Mouse (Mus musculus) inflammation-experienced regulatory T-cells (primary cell): ENCODE data around the gene Mxra7. TPM values are rescaled to one million over a fixed set of nuclear protein-coding genes. Genes with fewer than 3 reads are reported as not detected.

Source experiments
- polyA plus RNA-seq, 2 experiments: library from polyadenylated mRNA; unstranded; fragments of 100-300 nt; shearing (Covaris generic); gene quantifications; one replicate each; pipeline ENCODE4 v1.2.1; 2017

The Mxra7 gene
- 1 to 10 TPM in 1 of 2 experiments, not detected in 1; 1.4 TPM for polyA plus RNA-seq

DNA sequence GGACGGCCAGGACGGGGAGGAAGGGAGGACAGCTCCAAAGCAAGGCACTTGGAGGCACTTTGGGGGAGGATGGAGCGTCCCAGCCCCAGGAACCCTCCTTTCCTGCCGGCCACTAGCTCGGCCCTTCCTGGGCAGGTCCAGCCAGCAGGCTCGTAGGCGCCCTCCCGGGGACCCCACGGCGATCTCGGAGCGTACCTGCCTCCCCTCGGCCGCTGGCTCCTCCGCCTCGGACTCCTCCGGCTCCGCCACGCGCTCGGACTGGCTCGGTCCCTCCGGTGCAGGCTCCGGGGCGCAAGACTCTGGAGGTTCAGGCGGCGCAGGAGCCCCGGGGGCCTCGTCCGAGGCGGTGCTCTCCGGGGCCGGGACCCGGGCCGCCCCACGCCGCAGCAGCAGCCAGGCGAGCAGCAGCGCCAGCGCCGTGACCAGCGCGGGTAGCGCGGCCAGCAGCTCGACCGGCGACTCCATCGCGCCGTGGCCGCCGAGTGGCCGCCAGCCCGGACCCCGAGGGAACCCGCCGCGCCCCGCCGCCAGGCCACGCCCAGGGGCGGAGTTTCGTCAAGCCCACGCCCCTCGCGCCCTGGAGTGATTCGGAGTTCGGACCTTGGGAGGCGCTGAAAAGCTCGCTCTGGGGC lies at the start of gene Mxra7:
Mxra7 (minus strand) TSS at position 513 of the 632 bp plus-strand sequence.

DNA sequence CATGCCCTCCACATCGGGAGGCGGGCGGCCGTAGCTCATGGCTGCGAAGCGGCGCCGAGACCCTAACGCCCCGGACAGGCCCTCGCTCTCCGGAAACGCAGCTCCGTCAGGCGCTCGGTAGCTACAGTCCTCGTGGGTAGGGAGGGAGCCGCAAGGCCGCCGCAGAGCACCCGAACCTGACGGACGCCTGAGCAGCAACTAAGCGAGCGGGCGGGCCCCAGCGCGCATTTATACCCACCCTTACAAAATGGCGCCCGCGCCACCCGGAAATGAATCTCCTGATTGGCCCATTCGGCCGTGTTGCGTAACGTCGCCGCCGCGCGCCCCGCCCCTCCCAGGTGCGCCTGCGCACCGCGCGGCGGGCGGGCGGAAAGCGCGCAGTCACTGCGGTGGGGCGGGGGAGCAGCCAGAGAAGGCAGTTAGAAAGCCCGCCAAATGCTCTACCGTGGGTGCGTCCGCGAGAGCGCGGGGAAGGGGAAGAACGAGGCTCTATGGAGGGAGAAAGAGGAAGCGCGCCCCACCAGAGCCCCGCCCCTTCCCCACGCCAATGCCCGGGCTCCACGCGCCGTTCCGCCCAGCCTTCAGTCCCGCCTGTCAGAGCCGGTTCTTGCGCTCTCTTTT lies 25.2 kb upstream of the Mxra7 start, which contains the start of gene Srsf2:
Srsf2 (minus strand) TSS at position 204 of the 621 bp plus-strand sequence.

GRCm38 (mm10) chr11:116852291-116852890 lies 24.5 kb upstream of the Mxra7 start, which contains the start of gene Mfsd11:
TSS of gene Mfsd11 (plus strand) at chr11:116852440.

GRCm38 (mm10) chr11:116843261-116844233 lies 15.7 kb upstream of the Mxra7 start, which contains the start of the genes Mettl23 and Jmjd6:
TSS of gene Mettl23 (plus strand) at chr11:116843278.
TSS of gene Jmjd6 (minus strand) at chr11:116843449.

GRCm38 (mm10) chr11:116775407-116775806 lies 52.4 kb downstream of the Mxra7 start, which contains the start of gene St6galnac1:
TSS of gene St6galnac1 (minus strand) at chr11:116775507.

Other genes with a start within 250 kb of the Mxra7 start
- 10 to 100 TPM in 1 of 2 experiments, 1 to 10 TPM in 1; 7.7 to 10.1 TPM for gene Ube2o, start 246.6 kb downstream of the Mxra7 start, polyA plus RNA-seq
- gene Aanat, start 241.6 kb downstream of the Mxra7 start, polyA plus RNA-seq = not detected
- gene Rhbdf2, start 201.0 kb downstream of the Mxra7 start, polyA plus RNA-seq = 10 to 100 TPM; 11.4 to 23.4 TPM
- under 1 TPM in 1 of 2 experiments, not detected in 1; 0.82 TPM for gene Prcd, start 174.5 kb downstream of the Mxra7 start, polyA plus RNA-seq
- gene Cygb, start 173.7 kb downstream of the Mxra7 start, polyA plus RNA-seq = under 1 TPM in 1 of 2 experiments, not detected in 1; 0.16 TPM
- 1 to 10 TPM in 1 of 2 experiments, under 1 TPM in 1; 0.48 to 3.9 TPM for gene St6galnac1, start 52.5 kb downstream of the Mxra7 start, polyA plus RNA-seq
- gene Mettl23, start 15.2 kb upstream of the Mxra7 start, polyA plus RNA-seq = 100 to 1,000 TPM; 192 to 208 TPM
- 100 to 1,000 TPM in 1 of 2 experiments, 10 to 100 TPM in 1; 70.3 to 108 TPM for gene Jmjd6, start 15.4 kb upstream of the Mxra7 start, polyA plus RNA-seq
- 10 to 100 TPM; 24.1 to 36.4 TPM for gene Mfsd11, start 24.4 kb upstream of the Mxra7 start, polyA plus RNA-seq
- 100 to 1,000 TPM; 386 to 529 TPM for gene Srsf2, start 25.0 kb upstream of the Mxra7 start, polyA plus RNA-seq
- under 1 TPM in 1 of 2 experiments, not detected in 1; 0.51 TPM for gene Mgat5b, start 90.8 kb upstream of the Mxra7 start, polyA plus RNA-seq